Comparison of ENCODE assay signal across 1 mouse cellular context in the genomic region with DNA sequence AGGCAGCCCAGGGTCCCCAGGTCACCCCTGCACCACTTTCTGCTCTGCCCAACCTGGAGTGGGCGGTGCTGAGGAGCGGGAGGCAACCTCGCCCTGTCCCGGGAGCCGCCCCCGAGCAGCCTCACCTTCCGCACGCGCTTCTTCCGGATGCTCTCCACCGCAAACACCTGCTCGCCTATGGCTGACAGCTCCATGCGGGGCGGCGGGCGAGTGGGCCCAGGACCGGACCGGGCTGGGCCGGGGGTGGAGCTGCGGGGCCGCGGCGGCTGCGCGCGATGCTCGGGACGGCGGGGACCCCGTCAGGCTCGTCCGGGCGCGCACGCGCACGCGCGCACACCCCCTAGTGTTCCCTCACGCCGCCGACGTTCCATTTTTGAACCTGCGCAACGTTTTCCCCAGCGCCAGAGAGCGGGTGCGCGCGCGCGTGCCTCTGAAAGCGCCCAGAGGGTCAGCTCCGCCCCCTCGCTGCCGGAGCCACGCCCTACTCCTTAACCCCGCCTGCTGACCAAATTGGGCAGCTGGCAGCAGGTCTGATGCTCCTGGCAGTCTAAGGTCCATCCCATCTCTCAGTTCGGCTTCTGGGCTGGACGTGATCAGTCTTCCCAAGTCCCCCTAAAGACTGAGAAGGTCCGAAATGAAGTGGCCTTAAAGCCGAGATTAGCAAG.
TF ChIP-seq lines count a peak whose summit lies in the region.

No protein-coding gene starts in this region.

TF ChIP-seq in CH12.LX, 34 proteins besides CTCF, POLR2A, EP300 and RAD21 (continued from another document):
- TF ChIP-seq GABPA (IDR thresholded peaks at IDR 0.05; ENCODE audit: insufficient replicate concordance, low read depth, low read length) (no peak), MXI1 (IDR thresholded peaks at IDR 0.05; ENCODE audit: low read depth, low read length) (peak; percentile 53; the same call in 1 of the 2 replicates), NRF1 (IDR thresholded peaks at IDR 0.05; ENCODE audit: low read depth, low read length) (peak; percentile 90), TBP (conservative IDR thresholded peaks at IDR 0.05; ENCODE audit: low read depth, low read length) (0 out of 2 replicates have a peak, but pooled peaks have one; percentile 70), SIN3A (IDR thresholded peaks at IDR 0.05; ENCODE audit: low read length) (no peak), SMC3 (IDR thresholded peaks at IDR 0.05; ENCODE audit: low read depth, low read length) (no peak), JUN (IDR thresholded peaks at IDR 0.05; ENCODE audit: insufficient read depth, low read depth, low read length) (no peak), UBTF (IDR thresholded peaks at IDR 0.05; ENCODE audit: low read depth, low read length) (no peak), ELF1 (IDR thresholded peaks at IDR 0.05; ENCODE audit: low read depth, low read length) (peak; percentile 38; the same call in 1 of the 2 replicates), MAX (IDR thresholded peaks at IDR 0.05; ENCODE audit: low read length) (peak; percentile 31; the same call in 1 of the 2 replicates), BHLHE40 (IDR thresholded peaks at IDR 0.05; ENCODE audit: low read depth, low read length) (peak; percentile 70)
